Mouse (Mus musculus): ENCODE results near the gene Eef1akmt3. TPM values are rescaled to one million over a fixed set of nuclear protein-coding genes. Genes with fewer than 3 reads are reported as not detected.

The Eef1akmt3 gene
- total RNA-seq, 1 experiment, result 0.49 TPM

- no peak overlapping the region for H3K9ac ChIP-seq (ENCODE audit: insufficient read depth, low read depth, low read length, poor library complexity, severe bottlenecking)
- in situ Hi-C loops (cut with MboI; ENCODE audit: low sequenced_read_pairs in 2 of 2, unreplicated experiment in 2 of 2), result no loop called here
- peaks cover 12% of the 10 kb centered on the region; the same call in 1 of the 2 replicates for H3K36me3 ChIP-seq (ENCODE audit: control insufficient read depth, insufficient read depth, low read length, poor library complexity, severe bottlenecking)
- H3K27ac ChIP-seq (ENCODE audit: insufficient read depth, low read depth, low read length, poor library complexity, severe bottlenecking), result no peak overlapping the region
- H3K9me3 ChIP-seq (ENCODE audit: control insufficient read depth, insufficient read depth, low read depth, low read length), result no peaks in the 10 kb centered on the region
- DNase-seq (ENCODE audit: low read depth, low spot score), result peak; percentile 83
- H3K4me3 ChIP-seq (ENCODE audit: insufficient read depth in 1 of 2, low read depth in 1 of 2, low read length in 2 of 2, poor library complexity in 1 of 2, severe bottlenecking in 1 of 2), result peak overlapping the region in 1 of 2 experiments; percentile 5; a peak in 1 of 4 replicates
- TF ChIP-seq MAFK (IDR thresholded peaks at IDR 0.05; ENCODE audit: insufficient read depth, low read depth, low read length) (no peak), HCFC1 (IDR thresholded peaks at IDR 0.05; ENCODE audit: borderline replicate concordance, insufficient read depth, low read length) (0 out of 2 replicates have a peak, but pooled peaks have one; percentile 32)
- H3K4me1 ChIP-seq (ENCODE audit: control insufficient read depth in 2 of 2, insufficient read depth in 2 of 2, low read length in 2 of 2, poor library complexity in 1 of 2), result peaks cover 2 to 21% of the 10 kb centered on the region in 2 experiments; a peak in 2 of 4 replicates
Measured at GRCm38 (mm10) chr10:127058161-127058560, 16.8 kb upstream of the Eef1akmt3 start.

- Histone ChIP-seq H3K4me3 (ENCODE audit: insufficient read depth in 1 of 2, low read depth in 1 of 2, low read length in 2 of 2, poor library complexity in 1 of 2, severe bottlenecking in 1 of 2) (no peak overlapping the region), H3K9me3 (ENCODE audit: control insufficient read depth, insufficient read depth, low read depth, low read length) (no peaks in the 10 kb centered on the region), H3K36me3 (ENCODE audit: control insufficient read depth, insufficient read depth, low read length, poor library complexity, severe bottlenecking) (peaks cover 12% of the 10 kb centered on the region; the same call in 1 of the 2 replicates), H3K4me1 (ENCODE audit: control insufficient read depth in 2 of 2, insufficient read depth in 2 of 2, low read length in 2 of 2, poor library complexity in 1 of 2) (peaks cover 0 to 21% of the 10 kb centered on the region in 2 experiments; a peak in 1 of 4 replicates), H3K9ac (ENCODE audit: insufficient read depth, low read depth, low read length, poor library complexity, severe bottlenecking) (no peak overlapping the region), H3K27ac (ENCODE audit: insufficient read depth, low read depth, low read length, poor library complexity, severe bottlenecking) (no peak overlapping the region)
- in situ Hi-C loops (cut with MboI; ENCODE audit: low sequenced_read_pairs in 2 of 2, unreplicated experiment in 2 of 2), result no loop called here
- no peak for TF ChIP-seq ZNF384 (IDR thresholded peaks at IDR 0.05; ENCODE audit: low read depth, low read length)
- TF ChIP-seq ZC3H11A (IDR thresholded peaks at IDR 0.05; ENCODE audit: borderline replicate concordance, low read depth, low read length), result no peak
- no peak for TF ChIP-seq HCFC1 (IDR thresholded peaks at IDR 0.05; ENCODE audit: borderline replicate concordance, insufficient read depth, low read length)
- TF ChIP-seq MAFK (IDR thresholded peaks at IDR 0.05; ENCODE audit: insufficient read depth, low read depth, low read length), result no peak
- TF ChIP-seq CHD2 (IDR thresholded peaks at IDR 0.05; ENCODE audit: low read depth, low read length), result no peak
- DNase-seq (ENCODE audit: low read depth, low spot score), result no peak
Measured at GRCm38 (mm10) chr10:127056490-127056889, 15.2 kb upstream of the Eef1akmt3 start.

DNA sequence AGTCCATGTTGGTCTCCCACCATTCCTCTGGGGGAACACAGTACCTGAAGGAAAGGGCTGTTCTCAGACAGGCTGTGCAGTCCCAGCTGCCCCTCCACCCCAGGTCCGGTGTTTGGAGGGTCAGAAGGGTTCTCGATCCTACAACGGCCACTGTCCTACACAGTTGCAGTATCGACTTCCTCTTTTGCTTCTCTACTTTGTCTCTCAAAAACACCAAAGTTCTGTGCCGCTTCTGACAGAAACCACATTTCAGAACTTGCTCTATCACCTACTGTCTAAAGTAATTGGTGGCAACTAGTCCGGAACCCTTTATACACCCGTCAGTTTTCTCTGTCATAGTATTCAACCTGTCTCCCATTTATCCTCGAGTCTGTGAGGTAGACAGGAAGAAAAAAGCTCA, 14.1 kb upstream of the Eef1akmt3 start:
- no peak overlapping the region for H3K4me3 ChIP-seq (ENCODE audit: insufficient read depth in 1 of 2, low read depth in 1 of 2, low read length in 2 of 2, poor library complexity in 1 of 2, severe bottlenecking in 1 of 2)

DNA sequence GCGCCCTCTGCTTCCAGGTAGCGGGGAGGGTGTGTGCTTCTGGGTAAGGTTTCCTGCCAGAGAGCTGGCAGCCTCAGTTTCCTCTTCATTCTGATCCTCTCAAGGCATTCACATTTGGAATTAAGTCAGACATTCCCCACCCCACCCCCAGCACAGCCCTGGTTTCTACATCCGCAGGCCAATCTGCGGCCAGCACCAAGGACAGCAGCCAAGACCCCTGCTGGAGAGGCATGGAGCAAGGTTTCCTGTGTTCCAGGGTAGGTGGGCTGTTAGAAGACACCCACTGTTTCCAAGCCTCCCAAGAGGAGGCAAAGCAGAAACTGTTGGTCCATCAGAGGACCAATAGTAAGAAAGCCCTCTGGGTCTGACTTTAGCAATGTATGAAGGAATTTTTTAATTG, 13.3 kb upstream of the Eef1akmt3 start:
- no peak for DNase-seq (ENCODE audit: low read depth, low spot score)

More for the DNA sequence above, 14.1 kb upstream of the Eef1akmt3 start:
- Histone ChIP-seq H3K36me3 (ENCODE audit: control insufficient read depth, insufficient read depth, low read length, poor library complexity, severe bottlenecking) (peaks cover 12% of the 10 kb centered on the region; the same call in 1 of the 2 replicates), H3K9ac (ENCODE audit: insufficient read depth, low read depth, low read length, poor library complexity, severe bottlenecking) (no peak overlapping the region), H3K4me1 (ENCODE audit: control insufficient read depth in 2 of 2, insufficient read depth in 2 of 2, low read length in 2 of 2, poor library complexity in 1 of 2) (peaks cover 0 to 18% of the 10 kb centered on the region in 2 experiments; a peak in 1 of 4 replicates), H3K9me3 (ENCODE audit: control insufficient read depth, insufficient read depth, low read depth, low read length) (no peaks in the 10 kb centered on the region), H3K27ac (ENCODE audit: insufficient read depth, low read depth, low read length, poor library complexity, severe bottlenecking) (no peak overlapping the region)
- no peak for DNase-seq (ENCODE audit: low read depth, low spot score)
- in situ Hi-C loops (cut with MboI; ENCODE audit: low sequenced_read_pairs in 2 of 2, unreplicated experiment in 2 of 2), result no loop called here
- TF ChIP-seq MAFK (IDR thresholded peaks at IDR 0.05; ENCODE audit: insufficient read depth, low read depth, low read length), result no peak
- TF ChIP-seq CHD2 (IDR thresholded peaks at IDR 0.05; ENCODE audit: low read depth, low read length), result no peak
- TF ChIP-seq ZNF384 (IDR thresholded peaks at IDR 0.05; ENCODE audit: low read depth, low read length), result no peak
- no peak for TF ChIP-seq HCFC1 (IDR thresholded peaks at IDR 0.05; ENCODE audit: borderline replicate concordance, insufficient read depth, low read length)
- TF ChIP-seq ZC3H11A (IDR thresholded peaks at IDR 0.05; ENCODE audit: borderline replicate concordance, low read depth, low read length), result no peak

More for the DNA sequence above, 13.3 kb upstream of the Eef1akmt3 start:
- H3K4me3 ChIP-seq (ENCODE audit: insufficient read depth in 1 of 2, low read depth in 1 of 2, low read length in 2 of 2, poor library complexity in 1 of 2, severe bottlenecking in 1 of 2), result no peak overlapping the region
- peaks cover 0 to 18% of the 10 kb centered on the region in 2 experiments; a peak in 1 of 4 replicates for H3K4me1 ChIP-seq (ENCODE audit: control insufficient read depth in 2 of 2, insufficient read depth in 2 of 2, low read length in 2 of 2, poor library complexity in 1 of 2)
- no peak overlapping the region for H3K9ac ChIP-seq (ENCODE audit: insufficient read depth, low read depth, low read length, poor library complexity, severe bottlenecking)
- no peak overlapping the region for H3K27ac ChIP-seq (ENCODE audit: insufficient read depth, low read depth, low read length, poor library complexity, severe bottlenecking)
- H3K36me3 ChIP-seq (ENCODE audit: control insufficient read depth, insufficient read depth, low read length, poor library complexity, severe bottlenecking), result peaks cover 12% of the 10 kb centered on the region; the same call in 1 of the 2 replicates
- TF ChIP-seq HCFC1 (IDR thresholded peaks at IDR 0.05; ENCODE audit: borderline replicate concordance, insufficient read depth, low read length) (no peak), CHD2 (IDR thresholded peaks at IDR 0.05; ENCODE audit: low read depth, low read length) (no peak), ZNF384 (IDR thresholded peaks at IDR 0.05; ENCODE audit: low read depth, low read length) (no peak), MAFK (IDR thresholded peaks at IDR 0.05; ENCODE audit: insufficient read depth, low read depth, low read length) (no peak), ZC3H11A (IDR thresholded peaks at IDR 0.05; ENCODE audit: borderline replicate concordance, low read depth, low read length) (no peak)
- in situ Hi-C loops (cut with MboI; ENCODE audit: low sequenced_read_pairs in 2 of 2, unreplicated experiment in 2 of 2), result no loop called here
- no peaks in the 10 kb centered on the region for H3K9me3 ChIP-seq (ENCODE audit: control insufficient read depth, insufficient read depth, low read depth, low read length)

Data from ES-E14 (cell line).